ENCODE assay signal across 8 mouse cellular contexts in the genomic region with DNA sequence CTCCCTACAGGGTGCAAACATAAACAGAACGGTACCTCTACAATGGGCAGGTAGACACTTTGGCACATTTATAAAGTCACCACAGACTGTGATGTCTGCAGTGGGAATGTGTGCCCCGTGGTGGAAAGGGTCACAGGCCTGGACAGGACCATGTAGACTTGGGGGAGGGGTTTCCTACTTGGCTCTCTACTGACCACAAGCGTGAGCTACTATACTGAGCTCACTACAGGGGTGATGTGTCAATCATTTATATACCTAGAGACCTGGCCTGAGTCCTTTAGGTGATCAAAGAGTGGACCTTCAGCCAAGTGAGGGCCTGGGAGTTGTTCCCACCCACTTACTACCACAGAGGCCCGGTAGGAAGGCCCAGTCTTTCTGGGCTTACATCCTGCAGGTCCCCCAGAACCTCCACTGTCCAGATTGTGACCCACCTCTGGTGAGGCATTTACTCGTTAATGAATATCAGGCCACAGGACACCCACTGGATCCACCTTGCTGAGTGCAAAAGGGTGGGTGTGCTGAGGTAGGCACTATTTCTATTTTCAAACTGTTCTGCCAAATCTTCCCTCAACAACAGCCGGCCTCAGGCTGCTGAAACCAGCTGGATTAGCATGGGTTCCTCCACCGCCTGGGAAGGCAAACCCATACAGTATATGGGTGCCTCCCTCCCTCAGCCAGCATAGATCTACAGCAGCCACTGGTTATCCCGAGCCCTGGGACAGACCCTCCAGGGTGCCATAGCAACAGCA. TPM values are rescaled to one million over a fixed set of nuclear protein-coding genes. Genes with fewer than 3 reads are reported as not detected.
DNase-seq lines count a peak whose midpoint lies in the region; ATAC-seq and TF ChIP-seq lines count a peak whose summit lies in the region.

No protein-coding gene starts in this region.

- peaks cover 81% of the 10 kb centered on the region for H3K36me3 ChIP-seq in hindbrain, embryonic 13.5 days
- H3K36me3 ChIP-seq in hindbrain, embryonic 11.5 days (ENCODE audit: control insufficient read depth, insufficient read depth, low read length), result peaks cover 8% of the 10 kb centered on the region; the same call in 1 of the 2 replicates
- no peaks in the 10 kb centered on the region; the same call in 1 of the 2 replicates for H3K36me3 ChIP-seq in stomach, embryonic 16.5 days (ENCODE audit: control insufficient read depth, insufficient read depth, low read length)
- H3K36me3 ChIP-seq in stomach, postnatal 0 days (ENCODE audit: control insufficient read depth, insufficient read depth, low read length), result peaks cover 5% of the 10 kb centered on the region; the same call in 1 of the 2 replicates
- H3K36me3 ChIP-seq in kidney, embryonic 15.5 days, result peaks cover 51% of the 10 kb centered on the region

- H3K27me3 ChIP-seq in hindbrain, embryonic 13.5 days, result no peaks in the 10 kb centered on the region
- H3K27me3 ChIP-seq in hindbrain, embryonic 11.5 days (ENCODE audit: control insufficient read depth, insufficient read depth, low read length), result no peaks in the 10 kb centered on the region
- H3K27me3 ChIP-seq in stomach, embryonic 16.5 days (ENCODE audit: control insufficient read depth, insufficient read depth, low read length), result no peaks in the 10 kb centered on the region
- no peaks in the 10 kb centered on the region for H3K27me3 ChIP-seq in stomach, postnatal 0 days (ENCODE audit: control insufficient read depth, insufficient read depth, low read length)
- H3K27me3 ChIP-seq in kidney, embryonic 15.5 days, result no peaks in the 10 kb centered on the region

- peak; percentile 57; the same call in 1 of the 2 replicates for ATAC-seq in hindbrain, embryonic 13.5 days (ENCODE audit: low FRiP score)
- no peak for ATAC-seq in hindbrain, embryonic 11.5 days (ENCODE audit: low FRiP score)
- peak; percentile 26; the same call in 1 of the 2 replicates for ATAC-seq in stomach, embryonic 16.5 days (ENCODE audit: insufficient read depth, low FRiP score)
- ATAC-seq in stomach, postnatal 0 days (ENCODE audit: low FRiP score, low TSS enrichment), result no peak
- peak; percentile 65 for ATAC-seq in kidney, embryonic 15.5 days (replicated peaks; ENCODE audit: low FRiP score)

- no peak overlapping the region for H3K4me2 ChIP-seq in hindbrain, embryonic 13.5 days
- H3K4me2 ChIP-seq in hindbrain, embryonic 11.5 days (replicated peaks; ENCODE audit: low read depth, low read length), result no peak overlapping the region
- H3K4me2 ChIP-seq in stomach, embryonic 16.5 days (ENCODE audit: low read depth, low read length), result no peak overlapping the region
- H3K4me2 ChIP-seq in stomach, postnatal 0 days (replicated peaks; ENCODE audit: low read depth), result no peak overlapping the region
- no peak overlapping the region for H3K4me2 ChIP-seq in kidney, embryonic 15.5 days

- no peak for TF ChIP-seq EP300 in stomach, postnatal 0 days (optimal IDR thresholded peaks at IDR 0.05)

- 85% methylated on average over 8 of the region's 8 CpGs for WGBS in hindbrain, embryonic 13.5 days
- WGBS in hindbrain, embryonic 11.5 days, result 84% methylated on average over 8 of the region's 8 CpGs
- 74% methylated on average over 8 of the region's 8 CpGs for WGBS in stomach, embryonic 16.5 days
- WGBS in stomach, postnatal 0 days, result 78% methylated on average over 8 of the region's 8 CpGs
- 69% methylated on average over 8 of the region's 8 CpGs for WGBS in kidney, embryonic 15.5 days

- no peak overlapping the region for H3K4me3 ChIP-seq in hindbrain, embryonic 13.5 days
- no peak overlapping the region for H3K4me3 ChIP-seq in hindbrain, embryonic 11.5 days (ENCODE audit: low read depth, low read length)
- H3K4me3 ChIP-seq in stomach, embryonic 16.5 days (replicated peaks; ENCODE audit: low read length), result no peak overlapping the region
- H3K4me3 ChIP-seq in stomach, postnatal 0 days (ENCODE audit: low read depth, low read length), result no peak overlapping the region
- no peak overlapping the region for H3K4me3 ChIP-seq in kidney, embryonic 15.5 days (replicated peaks)

- no peak for DNase-seq in hindbrain, embryonic 11.5 days (ENCODE audit: low spot score)
- no peak for DNase-seq in stomach, postnatal 0 days (ENCODE audit: low spot score)
- peak; percentile 47 for DNase-seq in yolk sac, embryonic 10.5 days (ENCODE audit: low spot score)
- no peak for DNase-seq in cerebellum, adult 11-12 months
- DNase-seq in urinary bladder, adult 2 months (ENCODE audit: low spot score), result no peak

- no peaks in the 10 kb centered on the region for H3K4me1 ChIP-seq in hindbrain, embryonic 13.5 days (replicated peaks)
- H3K4me1 ChIP-seq in hindbrain, embryonic 11.5 days (replicated peaks; ENCODE audit: control insufficient read depth, insufficient read depth, low read length), result no peaks in the 10 kb centered on the region
- H3K4me1 ChIP-seq in stomach, embryonic 16.5 days (ENCODE audit: control insufficient read depth, insufficient read depth, low read length), result no peaks in the 10 kb centered on the region; the same call in 1 of the 2 replicates
- no peaks in the 10 kb centered on the region for H3K4me1 ChIP-seq in stomach, postnatal 0 days (replicated peaks; ENCODE audit: control insufficient read depth, insufficient read depth)
- H3K4me1 ChIP-seq in kidney, embryonic 15.5 days, result peaks cover 28% of the 10 kb centered on the region

- H3K9ac ChIP-seq in hindbrain, embryonic 13.5 days, result no peak overlapping the region
- H3K9ac ChIP-seq in hindbrain, embryonic 11.5 days (ENCODE audit: low read depth, low read length), result no peak overlapping the region
- no peak overlapping the region for H3K9ac ChIP-seq in stomach, embryonic 16.5 days (ENCODE audit: low read length)
- H3K9ac ChIP-seq in stomach, postnatal 0 days (ENCODE audit: low read length), result no peak overlapping the region
- H3K9ac ChIP-seq in kidney, embryonic 15.5 days, result no peak overlapping the region

- no peak overlapping the region for H3K27ac ChIP-seq in hindbrain, embryonic 13.5 days
- H3K27ac ChIP-seq in hindbrain, embryonic 11.5 days (ENCODE audit: low read depth, low read length), result no peak overlapping the region
- no peak overlapping the region for H3K27ac ChIP-seq in stomach, embryonic 16.5 days (ENCODE audit: low read length)
- H3K27ac ChIP-seq in stomach, postnatal 0 days (replicated peaks), result no peak overlapping the region
- peak overlapping the region; percentile 69 for H3K27ac ChIP-seq in kidney, embryonic 15.5 days

- H3K9me3 ChIP-seq in hindbrain, embryonic 13.5 days, result no peaks in the 10 kb centered on the region
- no peaks in the 10 kb centered on the region for H3K9me3 ChIP-seq in hindbrain, embryonic 11.5 days (ENCODE audit: control insufficient read depth, low read length)
- H3K9me3 ChIP-seq in stomach, embryonic 16.5 days (replicated peaks; ENCODE audit: control insufficient read depth, low read length), result no peaks in the 10 kb centered on the region
- H3K9me3 ChIP-seq in stomach, postnatal 0 days (ENCODE audit: control insufficient read depth, low read length), result no peaks in the 10 kb centered on the region
- H3K9me3 ChIP-seq in kidney, embryonic 15.5 days (replicated peaks), result no peaks in the 10 kb centered on the region

- no peak for TF ChIP-seq CTCF in stomach, postnatal 0 days (IDR thresholded peaks at IDR 0.05; ENCODE audit: low read depth)

RNA-seq across cellular contexts. Expression of a gene that starts 34.3 kb away (rescaled TPM):
- 5.0 and 5.9 TPM in 2 replicates for polyA plus RNA-seq in hindbrain, embryonic 13.5 days (2015; fragmentation: Nextera tagmentation; extraction: Ambion mirVana)
- polyA plus RNA-seq in hindbrain, embryonic 11.5 days (2014; fragmentation: Nextera tagmentation; extraction: Ambion mirVana), result 4.4 and 4.8 TPM in 2 replicates
- 3.8 and 4.0 TPM in 2 replicates for polyA plus RNA-seq in stomach, embryonic 16.5 days (2015; fragmentation: Nextera tagmentation; extraction: Ambion mirVana)
- polyA plus RNA-seq in stomach, postnatal 0 days (2015; fragmentation: Nextera tagmentation; extraction: Ambion mirVana), result 9.5 and 11.1 TPM in 2 replicates
- 12.6 and 14.0 TPM in 2 replicates for polyA plus RNA-seq in kidney, embryonic 15.5 days (2015; fragmentation: Nextera tagmentation; extraction: Ambion mirVana)
- 32.4 and 36.7 TPM in 2 replicates for polyA plus RNA-seq in urinary bladder, adult 2 months (2012; rRNA removed)

RNA-seq across cellular contexts. Expression of a gene that starts 48.1 kb away (rescaled TPM):
- polyA plus RNA-seq in hindbrain, embryonic 13.5 days (2015; fragmentation: Nextera tagmentation; extraction: Ambion mirVana), result 15.4 TPM in 2 replicates
- 32.2 and 35.1 TPM in 2 replicates for polyA plus RNA-seq in hindbrain, embryonic 11.5 days (2014; fragmentation: Nextera tagmentation; extraction: Ambion mirVana)
- 19.2 and 30.6 TPM in 2 replicates for polyA plus RNA-seq in stomach, embryonic 16.5 days (2015; fragmentation: Nextera tagmentation; extraction: Ambion mirVana)
- 9.6 and 9.9 TPM in 2 replicates for polyA plus RNA-seq in stomach, postnatal 0 days (2015; fragmentation: Nextera tagmentation; extraction: Ambion mirVana)
- polyA plus RNA-seq in kidney, embryonic 15.5 days (2015; fragmentation: Nextera tagmentation; extraction: Ambion mirVana), result 29.0 and 30.3 TPM in 2 replicates
- 6.2 and 8.5 TPM in 2 replicates for polyA plus RNA-seq in urinary bladder, adult 2 months (2012; rRNA removed)

Comparison
In these comparisons a context has a peak if more than half of its experiments do, and no peak if none do; other contexts are left out.
1. ATAC-seq: peak in hindbrain, embryonic 13.5 days (single experiment), stomach, embryonic 16.5 days (single experiment) and kidney, embryonic 15.5 days (single experiment); none in hindbrain, embryonic 11.5 days (single experiment) and stomach, postnatal 0 days (single experiment).